Mouse (Mus musculus) midbrain, embryonic 14.5 days (tissue): ENCODE results near the gene Tmtc4. TPM values are rescaled to one million over a fixed set of nuclear protein-coding genes. Genes with fewer than 3 reads are reported as not detected.

ENCODE experiments used
- ATAC-seq: fragments of 200-750 bp; cut with Nextera tagmentation; 2 replicates; pipeline ENCODE4 v1.8.0; 2017; ENCODE audit warnings: moderate number of reproducible peaks, moderate library complexity; ENCODE audit not compliant: low FRiP score, low TSS enrichment
- DNase-seq: peaks from one replicate; pipeline ENCODE4 v3.0.0-alpha.2; 2015
- H3K27ac ChIP-seq: fragments of 300-500 bp; sonication (generic); replicated peaks from 2 replicates; pipeline ENCODE4 v1.5.1; 2014; ENCODE audit warnings: mild to moderate bottlenecking, low read depth, low read length, moderate library complexity
- H3K27me3 ChIP-seq: fragments of 300-500 bp; sonication (generic); 2 replicates; pipeline ENCODE4 v1.6.1; 2014; ENCODE audit warnings: low read length, control low read depth, mixed read lengths; ENCODE audit not compliant: control insufficient read depth, insufficient read depth
- H3K36me3 ChIP-seq: fragments of 300-500 bp; sonication (generic); 2 replicates; pipeline ENCODE4 v1.6.1; 2014; ENCODE audit warnings: low read length, control low read depth; ENCODE audit not compliant: control insufficient read depth, insufficient read depth
- H3K4me1 ChIP-seq: fragments of 300-500 bp; sonication (generic); 2 replicates; pipeline ENCODE4 v1.6.1; 2014; ENCODE audit warnings: mild to moderate bottlenecking, antibody characterized with exemption, low read length, control low read depth; ENCODE audit not compliant: control insufficient read depth, insufficient read depth
- H3K4me2 ChIP-seq: fragments of 300-500 bp; sonication (generic); 2 replicates; pipeline ENCODE4 v1.6.1; 2014; ENCODE audit warnings: mild to moderate bottlenecking, low read length, moderate library complexity
- H3K4me3 ChIP-seq: fragments of 300-500 bp; sonication (generic); replicated peaks from 2 replicates; pipeline ENCODE4 v1.5.1; 2014; ENCODE audit warnings: low read depth, low read length
- H3K9ac ChIP-seq: fragments of 300-500 bp; sonication (generic); replicated peaks from 2 replicates; pipeline ENCODE4 v1.6.1; 2014; ENCODE audit warnings: mild to moderate bottlenecking, low read length, moderate library complexity
- H3K9me3 ChIP-seq: fragments of 300-500 bp; sonication (generic); 2 replicates; pipeline ENCODE4 v1.6.1; 2016; ENCODE audit warnings: low read length, control low read depth, mixed read lengths; ENCODE audit not compliant: control insufficient read depth
- WGBS: fragments of 180-500 bp; shearing (Covaris S2); extraction: QIAGEN DNeasy Blood & Tissue Kit; methylation state at CpG from one replicate; pipeline ENCODE4 v1.1.7; 2014; 5-methylcytosine and 5-hydroxymethylcytosine counted together
- polyA plus RNA-seq: library from polyadenylated mRNA; unstranded; fragments of >200 nt; fragmentation: Nextera tagmentation; extraction: Ambion mirVana; gene quantifications from 2 replicates; pipeline ENCODE4 v1.2.1, GENCODE M21; 2014

The Tmtc4 gene
- polyA plus RNA-seq, 1 experiment from 2014 or later = 61.8 TPM

DNA sequence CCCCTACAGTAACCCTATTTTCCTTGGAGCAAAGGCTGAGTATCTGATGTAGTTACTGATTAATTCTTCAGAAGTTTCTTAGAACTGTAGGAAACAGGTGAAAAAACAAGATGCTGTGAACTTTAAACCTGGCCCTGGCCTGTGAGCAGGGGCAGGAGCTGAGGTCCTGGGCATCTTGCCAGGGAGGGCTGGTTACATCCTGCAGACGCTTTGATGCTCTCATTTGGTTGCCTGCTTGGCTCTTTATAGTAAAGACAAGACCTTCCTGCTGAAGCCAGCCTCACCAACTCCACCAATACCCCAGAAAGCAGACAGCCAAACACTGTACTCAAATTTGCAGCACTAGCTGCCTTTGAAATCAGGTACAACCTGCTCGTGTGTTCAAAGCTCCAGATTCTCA is 81.7 kb downstream of the Tmtc4 start:
- Histone ChIP-seq H3K4me2 (no peak overlapping the region), H3K36me3 (no peaks in the 10 kb centered on the region), H3K27ac (no peak overlapping the region), H3K4me3 (no peak overlapping the region), H3K27me3 (no peaks in the 10 kb centered on the region), H3K9me3 (peaks cover under 1% of the 10 kb centered on the region), H3K9ac (no peak overlapping the region), H3K4me1 (no peaks in the 10 kb centered on the region)
- DNase-seq (peak; percentile 44), ATAC-seq (no peak)
- WGBS = 85% methylated on average over 2 of the region's 2 CpGs

DNA sequence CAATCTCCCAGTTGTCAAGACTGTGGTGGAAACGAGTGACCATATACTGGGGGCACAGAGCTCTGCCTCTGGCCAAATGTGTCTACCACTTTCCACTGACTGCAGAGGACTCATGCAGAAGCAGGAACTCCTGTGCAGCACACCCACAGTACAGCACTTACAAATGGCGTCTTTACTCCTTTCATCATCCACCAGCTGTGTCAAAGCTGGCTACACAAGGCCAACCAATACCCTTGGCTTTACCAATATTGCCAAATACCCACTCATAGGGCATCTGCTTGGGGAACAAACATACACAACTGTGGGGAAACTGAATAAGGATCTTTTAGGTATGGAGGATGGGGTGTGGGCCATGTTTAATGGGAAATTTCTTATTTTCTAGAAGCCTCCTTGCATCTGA is 82.1 kb downstream of the Tmtc4 start:
- no peak for ATAC-seq
- Histone ChIP-seq H3K9me3 (no peaks in the 10 kb centered on the region), H3K4me3 (no peak overlapping the region), H3K27ac (no peak overlapping the region), H3K9ac (no peak overlapping the region), H3K4me2 (no peak overlapping the region), H3K27me3 (no peaks in the 10 kb centered on the region), H3K36me3 (no peaks in the 10 kb centered on the region), H3K4me1 (no peaks in the 10 kb centered on the region)
- WGBS = 89% methylated on average over 2 of the region's 2 CpGs
- no peak for DNase-seq

- Histone ChIP-seq H3K9me3 (no peaks in the 10 kb centered on the region), H3K27me3 (no peaks in the 10 kb centered on the region), H3K9ac (no peak overlapping the region), H3K27ac (no peak overlapping the region), H3K4me1 (no peaks in the 10 kb centered on the region), H3K36me3 (no peaks in the 10 kb centered on the region), H3K4me3 (no peak overlapping the region), H3K4me2 (no peak overlapping the region)
- WGBS = 70% methylated on average over 3 of the region's 3 CpGs
- DNase-seq = peak; percentile 20
- ATAC-seq = no peak
These were observed 82.7 kb downstream of the Tmtc4 start for GRCm38 (mm10) chr14:122901177-122901576.

- ATAC-seq (peak; percentile 40; the same call in 1 of the 2 replicates), DNase-seq (no peak)
- no peak overlapping the region for H3K9ac ChIP-seq
These were observed 83.2 kb downstream of the Tmtc4 start for GRCm38 (mm10) chr14:122900679-122901078.

GRCm38 (mm10) chr14:122898550-122898949 is 85.3 kb downstream of the Tmtc4 start:
- no peak for ATAC-seq
- no peaks in the 10 kb centered on the region for H3K9me3 ChIP-seq
- no peak overlapping the region for H3K4me2 ChIP-seq
- H3K36me3 ChIP-seq = no peaks in the 10 kb centered on the region
- H3K4me1 ChIP-seq = no peaks in the 10 kb centered on the region
- no peak overlapping the region for H3K4me3 ChIP-seq
- no peak overlapping the region for H3K9ac ChIP-seq
- no peak for DNase-seq
- H3K27me3 ChIP-seq = no peaks in the 10 kb centered on the region
- H3K27ac ChIP-seq = no peak overlapping the region

More at GRCm38 (mm10) chr14:122900679-122901078, 83.2 kb downstream of the Tmtc4 start:
- H3K9me3 ChIP-seq = no peaks in the 10 kb centered on the region
- H3K4me3 ChIP-seq = no peak overlapping the region
- H3K27me3 ChIP-seq = no peaks in the 10 kb centered on the region
- H3K4me2 ChIP-seq = no peak overlapping the region
- H3K4me1 ChIP-seq = no peaks in the 10 kb centered on the region
- H3K36me3 ChIP-seq = no peaks in the 10 kb centered on the region
- H3K27ac ChIP-seq = no peak overlapping the region

- no peaks in the 10 kb centered on the region for H3K9me3 ChIP-seq
- H3K4me1 ChIP-seq = no peaks in the 10 kb centered on the region
- H3K4me3 ChIP-seq = no peak overlapping the region
- DNase-seq = no peak
- no peak for ATAC-seq
- H3K27me3 ChIP-seq = no peaks in the 10 kb centered on the region
- H3K36me3 ChIP-seq = no peaks in the 10 kb centered on the region
- 90% methylated on average over 1 of the region's 1 CpGs for WGBS
- no peak overlapping the region for H3K9ac ChIP-seq
- no peak overlapping the region for H3K4me2 ChIP-seq
- H3K27ac ChIP-seq = no peak overlapping the region
These were observed 87.7 kb downstream of the Tmtc4 start for GRCm38 (mm10) chr14:122896106-122896505.

DNA sequence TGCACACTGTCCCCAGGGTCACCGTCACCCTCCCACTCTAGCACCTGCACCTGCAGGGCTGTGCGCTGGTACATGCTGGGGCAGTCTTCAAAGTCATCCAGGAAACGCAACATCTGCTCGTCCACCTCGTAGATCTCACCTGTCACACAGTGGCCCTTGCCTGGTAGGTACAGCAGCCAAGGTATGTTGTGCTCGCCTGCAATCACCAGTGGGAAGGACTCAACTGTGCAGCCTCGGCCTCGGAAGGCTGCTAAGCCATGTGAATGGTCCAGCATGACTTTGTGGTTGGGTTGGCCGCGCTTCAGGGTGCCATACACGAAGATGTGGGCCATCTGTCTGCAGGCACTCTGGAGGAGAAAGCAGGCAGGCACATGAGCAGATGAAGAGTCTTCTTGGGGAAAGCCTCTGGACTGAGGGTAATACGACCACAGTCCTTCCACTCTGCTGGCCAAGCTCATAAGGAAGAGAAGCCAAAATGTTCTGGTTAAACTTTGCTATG is 92.3 kb downstream of the Tmtc4 start:
- Histone ChIP-seq H3K9ac (no peak overlapping the region), H3K9me3 (no peaks in the 10 kb centered on the region), H3K4me3 (no peak overlapping the region), H3K27me3 (no peaks in the 10 kb centered on the region), H3K4me1 (no peaks in the 10 kb centered on the region), H3K36me3 (no peaks in the 10 kb centered on the region), H3K4me2 (no peak overlapping the region), H3K27ac (no peak overlapping the region)
- 95% methylated on average over 12 of the region's 12 CpGs for WGBS
- DNase-seq = no peak
- no peak for ATAC-seq

GRCm38 (mm10) chr14:122888480-122888872 is 95.4 kb downstream of the Tmtc4 start:
- H3K9ac ChIP-seq = no peak overlapping the region
- H3K4me2 ChIP-seq = no peak overlapping the region
- H3K4me3 ChIP-seq = no peak overlapping the region
- ATAC-seq (no peak), DNase-seq (no peak)
- peaks cover 7% of the 10 kb centered on the region; the same call in 1 of the 2 replicates for H3K4me1 ChIP-seq
- H3K36me3 ChIP-seq = no peaks in the 10 kb centered on the region
- WGBS = 95% methylated on average over 1 of the region's 1 CpGs
- H3K27ac ChIP-seq = no peak overlapping the region
- H3K9me3 ChIP-seq = no peaks in the 10 kb centered on the region
- H3K27me3 ChIP-seq = no peaks in the 10 kb centered on the region

- 85% methylated on average over 3 of the region's 3 CpGs for WGBS
- H3K27me3 ChIP-seq = no peaks in the 10 kb centered on the region
- H3K9ac ChIP-seq = no peak overlapping the region
- no peak overlapping the region for H3K4me2 ChIP-seq
- no peak overlapping the region for H3K4me3 ChIP-seq
- DNase-seq = no peak
- no peak for ATAC-seq
- no peaks in the 10 kb centered on the region for H3K36me3 ChIP-seq
- H3K27ac ChIP-seq = no peak overlapping the region
- H3K4me1 ChIP-seq = peaks cover 12% of the 10 kb centered on the region; the same call in 1 of the 2 replicates
- no peaks in the 10 kb centered on the region for H3K9me3 ChIP-seq
These were observed 95.9 kb downstream of the Tmtc4 start for GRCm38 (mm10) chr14:122887702-122888479.
